Mouse (Mus musculus) kidney, adult 8-10 months (tissue): Measurements from ENCODE around the gene Ephx4.
"Not testable (repeated sequence)": the region's sequence is repeated elsewhere in the genome, so short reads cannot be mapped to it uniquely, and the experiment has no call there.

Experiments used
- DNase-seq, 2 experiments: peaks; one replicate each; pipeline ENCODE4 v3.0.0; 2022

The Ephx4 gene

DNA sequence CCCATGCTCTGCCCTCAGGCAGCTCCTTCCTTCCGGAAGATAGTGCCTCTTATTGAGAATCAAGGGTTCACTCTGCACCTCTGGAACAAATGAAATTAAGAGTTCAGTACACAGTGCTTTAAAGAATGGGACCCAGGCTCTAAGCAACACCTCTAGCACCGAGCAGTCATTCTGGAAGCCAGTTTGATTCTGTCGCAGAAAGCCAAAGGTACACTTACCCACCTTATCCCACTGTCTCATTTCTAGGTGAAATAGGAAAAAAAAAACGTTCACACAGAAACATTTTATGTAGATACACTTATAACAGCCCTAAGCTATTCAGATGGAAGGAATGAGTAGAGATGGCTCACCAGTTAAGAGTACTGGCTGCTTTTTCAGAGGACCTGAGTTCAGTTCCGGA is at the start of gene Ephx4:
Gene Ephx4 (plus strand): TSS at position 301 of the 400 bp plus-strand sequence.
- DNase-seq = no peak

DNA sequence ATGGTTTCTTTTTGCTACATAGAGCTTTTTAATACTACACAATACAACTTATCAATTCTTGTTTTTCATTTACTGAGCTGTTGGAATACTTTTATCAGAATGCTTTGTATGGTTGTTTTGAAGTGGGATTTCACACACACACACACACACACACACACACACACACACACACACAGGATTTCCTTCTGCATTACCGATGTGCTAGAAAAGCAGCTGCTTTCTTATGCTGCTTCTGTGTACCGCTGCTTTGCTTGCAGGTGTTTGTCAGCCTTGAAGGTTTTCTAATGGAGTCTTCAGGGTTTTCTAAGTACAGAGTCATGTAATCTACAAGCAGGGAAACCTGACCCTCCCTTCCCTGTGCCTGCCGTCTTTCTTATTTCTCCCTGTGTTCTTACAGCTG is 48.6 kb upstream of the Ephx4 start:
- no peak for DNase-seq

- no peak for DNase-seq
These were observed 46.7 kb upstream of the Ephx4 start for GRCm38 (mm10) chr5:107355801-107356200.

- DNase-seq = no peak
These were observed 44.8 kb upstream of the Ephx4 start for GRCm38 (mm10) chr5:107357723-107358122.

GRCm38 (mm10) chr5:107359395-107360053 is 43.0 kb upstream of the Ephx4 start:
- DNase-seq = peak; percentile 89 to 94

- no peak for DNase-seq
These were observed 42.3 kb upstream of the Ephx4 start for GRCm38 (mm10) chr5:107360054-107360730.

- no peak for DNase-seq
These were observed 32.5 kb upstream of the Ephx4 start for GRCm38 (mm10) chr5:107370040-107370439.

GRCm38 (mm10) chr5:107371335-107371734 is 31.2 kb upstream of the Ephx4 start:
- DNase-seq = no peak

DNA sequence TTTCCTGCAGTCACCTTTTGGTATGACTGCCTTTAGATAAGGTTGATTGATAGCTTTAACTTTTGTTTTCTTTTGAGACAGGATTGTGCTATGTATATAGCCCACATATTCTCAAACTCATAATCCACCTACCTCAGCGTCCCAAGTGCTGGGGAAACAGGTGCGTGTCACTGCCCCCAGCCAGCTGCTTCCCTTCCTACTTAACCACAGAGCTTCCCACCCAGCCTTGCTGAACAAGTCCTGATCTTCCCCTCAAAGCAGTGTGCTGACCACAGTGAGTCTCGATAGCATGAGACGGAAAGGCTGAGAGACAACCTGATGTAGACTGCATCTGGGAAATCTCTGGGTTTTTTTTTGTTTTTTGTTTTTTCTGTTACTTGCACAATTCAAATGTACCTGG is 29.3 kb upstream of the Ephx4 start:
- no peak for DNase-seq

DNA sequence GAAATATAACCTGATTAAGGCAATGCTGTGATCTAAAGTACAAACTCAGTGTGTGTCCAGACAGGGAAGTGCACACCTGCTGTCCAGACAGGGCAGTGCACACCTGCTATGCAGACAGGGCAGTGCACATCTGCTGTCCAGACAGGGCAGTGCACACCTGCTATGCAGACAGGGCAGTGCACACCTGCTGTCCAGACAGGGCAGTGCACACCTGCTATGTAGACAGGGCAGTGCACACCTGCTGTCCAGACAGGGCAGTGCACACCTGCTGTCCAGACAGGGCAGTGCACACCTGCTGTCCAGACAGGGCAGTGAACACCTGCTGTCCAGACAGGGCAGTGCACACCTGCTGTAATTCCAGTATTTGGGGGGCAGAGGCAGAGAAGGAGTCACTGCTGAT is 16.1 kb upstream of the Ephx4 start:
- DNase-seq = not testable (repeated sequence)

GRCm38 (mm10) chr5:107387788-107388187 is 14.7 kb upstream of the Ephx4 start:
- DNase-seq = no peak

GRCm38 (mm10) chr5:107389373-107389772 is 13.2 kb upstream of the Ephx4 start:
- DNase-seq = no peak

GRCm38 (mm10) chr5:107394437-107394836 is 8.1 kb upstream of the Ephx4 start:
- DNase-seq = no peak

- DNase-seq = no peak
These were observed 743 bp downstream of the Ephx4 start for GRCm38 (mm10) chr5:107403011-107403946.

- no peak for DNase-seq
These were observed 1.6 kb downstream of the Ephx4 start for GRCm38 (mm10) chr5:107403947-107404684.

GRCm38 (mm10) chr5:107405361-107405760 is 2.8 kb downstream of the Ephx4 start:
- DNase-seq = no peak

GRCm38 (mm10) chr5:107410305-107410704 is 7.8 kb downstream of the Ephx4 start:
- DNase-seq = no peak

GRCm38 (mm10) chr5:107411326-107411725 is 8.8 kb downstream of the Ephx4 start:
- DNase-seq = no peak

GRCm38 (mm10) chr5:107412285-107412684 is 9.7 kb downstream of the Ephx4 start:
- no peak for DNase-seq

DNA sequence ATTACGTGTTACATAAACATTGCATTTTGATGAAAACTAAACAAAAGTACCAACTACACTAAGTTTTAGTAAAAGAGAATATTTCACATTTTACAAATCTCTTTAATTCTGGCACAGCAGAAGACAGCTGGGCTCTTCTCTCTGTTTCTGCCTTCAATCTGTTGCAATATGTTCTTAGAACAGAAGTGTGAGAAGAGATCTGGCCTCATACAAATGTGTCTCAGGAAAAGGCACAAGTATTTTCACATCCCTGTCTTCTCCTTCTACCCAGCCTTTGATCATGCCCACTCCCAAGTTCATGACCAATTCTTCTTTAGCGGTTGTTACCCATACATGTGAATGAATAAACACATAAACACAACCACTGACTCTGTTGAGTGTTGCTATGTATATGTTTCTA is 12.6 kb downstream of the Ephx4 start:
- no peak for DNase-seq

- DNase-seq = no peak
These were observed 19.1 kb downstream of the Ephx4 start for GRCm38 (mm10) chr5:107421676-107422075.

DNA sequence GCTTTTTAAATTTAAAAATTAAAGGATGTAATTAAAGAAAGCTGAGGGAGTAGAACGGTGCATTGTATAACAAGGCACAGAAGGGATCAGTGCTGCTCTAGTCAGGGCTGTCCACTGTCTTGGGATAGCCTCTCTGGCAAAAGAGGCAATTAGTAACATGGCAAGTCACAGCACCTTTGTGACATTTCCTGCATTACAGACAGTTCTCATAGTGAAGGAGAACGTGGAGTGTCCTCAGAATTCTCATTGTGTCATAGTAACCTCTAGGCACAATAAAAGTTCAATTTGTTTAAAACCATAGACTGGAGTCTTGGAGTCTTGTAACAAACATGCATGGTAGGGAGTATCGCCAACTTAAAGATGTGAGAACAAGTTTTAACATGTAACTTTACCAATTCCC is 28.7 kb downstream of the Ephx4 start, which contains the start of gene Lpcat2b:
Gene Lpcat2b (plus strand): TSS at position 301 of the 400 bp plus-strand sequence.
- DNase-seq = no peak

GRCm38 (mm10) chr5:107434001-107434400 is 31.5 kb downstream of the Ephx4 start:
- no peak for DNase-seq
